Mouse (Mus musculus) stomach, postnatal 0 days (tissue): ENCODE results near the gene Il22. TPM values are rescaled to one million over a fixed set of nuclear protein-coding genes. Genes with fewer than 3 reads are reported as not detected.
A peak's percentile ranks its signal among the peaks of the same experiment; 100 is the strongest.
"Not testable (repeated sequence)": the region's sequence is repeated elsewhere in the genome, so short reads cannot be mapped to it uniquely, and the experiment has no call there.

Experiments used
- ATAC-seq: fragments of 200-750 bp; cut with Nextera tagmentation; 2 replicates; pipeline ENCODE4 v1.8.0; 2017; ENCODE audit not compliant: low FRiP score, low TSS enrichment
- DNase-seq: peaks from one replicate; pipeline ENCODE4 v3.0.0-alpha.2; 2016; ENCODE audit warnings: low spot score
- H3K27ac ChIP-seq: fragments of 300-500 bp; sonication (generic); replicated peaks from 2 replicates; pipeline ENCODE4 v1.5.1; 2014; ENCODE audit warnings: mild to moderate bottlenecking, control low read depth
- H3K27me3 ChIP-seq: fragments of 300-500 bp; sonication (generic); 2 replicates; pipeline ENCODE4 v1.6.1; 2014; ENCODE audit warnings: low read length; ENCODE audit not compliant: control insufficient read depth, insufficient read depth
- H3K36me3 ChIP-seq: fragments of 300-500 bp; sonication (generic); 2 replicates; pipeline ENCODE4 v1.6.1; 2014; ENCODE audit warnings: low read length, mixed read lengths; ENCODE audit not compliant: control insufficient read depth, insufficient read depth
- H3K4me1 ChIP-seq: fragments of 300-500 bp; sonication (generic); replicated peaks from 2 replicates; pipeline ENCODE4 v1.6.1; 2014; ENCODE audit warnings: antibody characterized with exemption; ENCODE audit not compliant: control insufficient read depth, insufficient read depth
- H3K4me2 ChIP-seq: fragments of 300-500 bp; sonication (generic); replicated peaks from 2 replicates; pipeline ENCODE4 v1.6.1; 2014; ENCODE audit warnings: low read depth, mild to moderate bottlenecking, control low read depth, moderate library complexity
- H3K4me3 ChIP-seq: fragments of 300-500 bp; sonication (generic); 2 replicates; pipeline ENCODE4 v1.5.1; 2014; ENCODE audit warnings: low read depth, low read length, control low read depth
- H3K9ac ChIP-seq: fragments of 300-500 bp; sonication (generic); 2 replicates; pipeline ENCODE4 v1.6.1; 2014; ENCODE audit warnings: mild to moderate bottlenecking, low read length, control low read depth, mixed read lengths
- H3K9me3 ChIP-seq: fragments of 300-500 bp; sonication (generic); 2 replicates; pipeline ENCODE4 v1.6.1; 2016; ENCODE audit warnings: low read length; ENCODE audit not compliant: control insufficient read depth
- CTCF ChIP-seq: IDR thresholded peaks from 2 replicates; pipeline ENCODE4 v1.5.1; 2016; ENCODE audit warnings: antibody characterized with exemption, low read depth, mild to moderate bottlenecking, moderate library complexity
- EP300 ChIP-seq: optimal IDR thresholded peaks from 2 replicates; pipeline ENCODE3; 2016; ENCODE audit warnings: antibody characterized with exemption
- WGBS: fragments of 180-500 bp; shearing (Covaris S2); extraction: QIAGEN DNeasy Blood & Tissue Kit; methylation state at CpG from one replicate; pipeline ENCODE4 v1.1.7; 2014; 5-methylcytosine and 5-hydroxymethylcytosine counted together
- polyA plus RNA-seq: library from polyadenylated mRNA; unstranded; fragments of >200 nt; fragmentation: Nextera tagmentation; extraction: Ambion mirVana; gene quantifications from 2 replicates; pipeline ENCODE4 v1.2.1, GENCODE M21; 2015

Gene Il22
- not detected in 2 replicates for polyA plus RNA-seq

DNA sequence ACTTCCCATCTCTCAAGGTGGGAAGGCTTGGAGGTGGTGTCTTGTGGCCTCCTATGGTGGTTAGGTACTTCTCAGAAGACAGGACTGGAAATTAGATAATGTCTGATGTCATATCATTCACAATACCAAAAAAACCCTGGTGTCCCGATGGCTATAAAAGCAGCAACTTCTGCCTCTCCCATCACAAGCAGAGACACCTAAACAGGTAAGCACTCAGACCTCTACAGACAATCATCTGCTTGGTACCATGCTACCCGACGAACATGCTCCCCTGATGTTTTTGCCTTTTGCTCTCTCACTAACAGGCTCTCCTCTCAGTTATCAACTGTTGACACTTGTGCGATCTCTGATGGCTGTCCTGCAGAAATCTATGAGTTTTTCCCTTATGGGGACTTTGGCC is at the start of gene Il22:
Gene Il22 (plus strand): TSS at position 301 of the 400 bp plus-strand sequence.
- no peak for ATAC-seq
- DNase-seq = no peak
- 88% methylated on average over 4 of the region's 4 CpGs for WGBS

DNA sequence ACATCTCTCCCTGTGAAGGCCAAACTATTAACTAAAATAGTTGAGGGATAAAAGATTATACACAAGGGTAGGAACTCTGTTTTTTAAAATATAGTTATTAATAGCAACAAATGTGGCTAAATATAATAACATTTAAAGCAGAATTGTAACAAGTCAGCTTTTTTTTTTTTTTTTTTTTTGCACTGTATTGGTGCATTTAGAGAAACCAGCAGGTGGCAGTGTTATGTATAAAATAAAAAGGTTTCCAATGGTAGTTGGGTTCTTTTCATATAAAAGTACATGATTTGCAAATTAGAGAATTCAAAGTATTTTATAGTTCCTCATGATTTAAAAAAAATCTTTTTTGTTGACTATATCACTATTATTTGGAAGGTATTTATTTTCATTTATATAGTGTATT is 48.8 kb upstream of the Il22 start:
- Histone ChIP-seq H3K9me3 (no peaks in the 10 kb centered on the region), H3K9ac (no peak overlapping the region), H3K4me1 (no peaks in the 10 kb centered on the region), H3K27me3 (no peaks in the 10 kb centered on the region), H3K36me3 (no peaks in the 10 kb centered on the region), H3K4me2 (no peak overlapping the region), H3K4me3 (no peak overlapping the region), H3K27ac (no peak overlapping the region)
- DNase-seq (no peak), ATAC-seq (no peak)
- TF ChIP-seq CTCF (peak; percentile 64), EP300 (no peak)

More for the DNA sequence above, at the start of gene Il22:
- no peaks in the 10 kb centered on the region for H3K9me3 ChIP-seq
- no peaks in the 10 kb centered on the region for H3K36me3 ChIP-seq
- H3K27me3 ChIP-seq = no peaks in the 10 kb centered on the region
- H3K9ac ChIP-seq = no peak within 1 kb of the TSS
- TF ChIP-seq EP300 (no peak), CTCF (no peak)
- no peaks in the 10 kb centered on the region for H3K4me1 ChIP-seq
- H3K27ac ChIP-seq = no peak within 1 kb of the TSS
- no peak within 1 kb of the TSS for H3K4me2 ChIP-seq
- no peak within 1 kb of the TSS for H3K4me3 ChIP-seq

DNA sequence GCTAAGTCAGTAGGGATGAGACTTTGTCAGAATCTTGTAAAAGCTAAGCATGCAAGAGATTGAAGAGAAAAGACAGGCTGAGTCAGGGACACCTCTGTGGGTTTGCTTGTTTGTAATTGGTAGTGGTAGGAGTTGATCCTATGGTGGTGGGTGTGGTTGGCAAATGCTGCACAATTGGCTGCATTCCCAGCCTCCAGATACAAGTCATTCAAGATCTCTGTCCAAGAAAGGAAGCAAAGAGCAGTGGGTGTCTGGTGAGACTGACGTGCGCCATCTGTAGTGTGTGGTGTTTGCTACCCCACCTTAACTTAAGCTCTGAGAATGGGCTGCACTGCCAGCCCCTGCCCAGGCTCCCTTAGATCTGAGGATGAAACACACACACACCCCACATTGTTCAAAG is 43.6 kb upstream of the Il22 start:
- peaks cover 4% of the 10 kb centered on the region; the same call in 1 of the 2 replicates for H3K36me3 ChIP-seq
- no peaks in the 10 kb centered on the region for H3K4me1 ChIP-seq
- ATAC-seq (no peak), DNase-seq (no peak)
- no peak overlapping the region for H3K27ac ChIP-seq
- H3K4me2 ChIP-seq = no peak overlapping the region
- H3K9ac ChIP-seq = no peak overlapping the region
- 78% methylated on average over 2 of the region's 2 CpGs for WGBS
- H3K9me3 ChIP-seq = no peaks in the 10 kb centered on the region
- H3K27me3 ChIP-seq = no peaks in the 10 kb centered on the region
- H3K4me3 ChIP-seq = no peak overlapping the region
- TF ChIP-seq EP300 (no peak), CTCF (no peak)

DNA sequence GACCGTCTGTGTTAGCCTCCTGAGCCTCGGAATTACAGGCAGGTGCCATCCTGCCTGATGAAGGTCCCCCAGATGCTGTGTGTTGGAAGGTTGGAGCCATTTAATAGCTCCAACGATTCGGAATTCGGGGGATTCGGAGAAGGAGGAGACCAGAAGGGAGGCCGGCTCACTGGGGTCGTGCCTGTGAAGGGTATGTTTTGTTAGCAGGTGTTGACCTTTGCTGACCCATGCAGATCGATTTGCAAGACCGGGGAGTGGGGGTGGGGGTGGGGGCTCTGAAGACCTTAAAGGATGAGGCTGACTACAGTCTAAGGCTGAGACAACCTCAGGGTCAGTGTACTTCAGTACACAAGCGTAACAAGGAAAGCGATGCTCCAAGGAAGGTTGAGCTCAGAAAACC is 35.5 kb upstream of the Il22 start:
- no peak for DNase-seq
- Histone ChIP-seq H3K27me3 (no peaks in the 10 kb centered on the region), H3K27ac (no peak overlapping the region), H3K4me3 (no peak overlapping the region), H3K9ac (no peak overlapping the region), H3K9me3 (no peaks in the 10 kb centered on the region), H3K4me1 (no peaks in the 10 kb centered on the region), H3K36me3 (no peaks in the 10 kb centered on the region), H3K4me2 (no peak overlapping the region)
- WGBS = 62% methylated on average over 12 of the region's 12 CpGs
- TF ChIP-seq CTCF (no peak), EP300 (no peak)
- ATAC-seq = no peak

DNA sequence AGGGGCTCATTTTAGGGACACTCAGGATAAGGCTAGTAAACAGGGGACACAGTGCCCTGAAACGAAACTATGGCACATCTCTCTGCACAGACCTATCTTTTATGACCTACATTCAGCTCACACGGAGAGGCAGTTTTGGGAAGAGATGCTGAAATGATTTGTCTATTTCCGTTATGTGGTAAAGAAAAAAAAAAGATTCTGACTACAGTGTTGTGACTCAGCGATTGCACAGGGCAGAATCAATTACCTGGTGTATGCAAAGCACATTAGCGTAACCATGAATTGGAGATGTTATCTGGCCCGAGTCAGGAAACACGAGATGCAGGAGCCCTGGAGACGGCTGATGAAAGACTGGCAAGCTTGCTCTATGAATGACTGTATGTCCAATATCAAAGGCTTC is 32.3 kb upstream of the Il22 start:
- H3K9me3 ChIP-seq = no peaks in the 10 kb centered on the region
- ATAC-seq (no peak), DNase-seq (no peak)
- WGBS = 64% methylated on average over 8 of the region's 8 CpGs
- H3K4me2 ChIP-seq = no peak overlapping the region
- TF ChIP-seq EP300 (no peak), CTCF (no peak)
- H3K4me1 ChIP-seq = no peaks in the 10 kb centered on the region
- no peak overlapping the region for H3K4me3 ChIP-seq
- no peaks in the 10 kb centered on the region for H3K36me3 ChIP-seq
- H3K27me3 ChIP-seq = no peaks in the 10 kb centered on the region
- H3K27ac ChIP-seq = no peak overlapping the region
- H3K9ac ChIP-seq = no peak overlapping the region

DNA sequence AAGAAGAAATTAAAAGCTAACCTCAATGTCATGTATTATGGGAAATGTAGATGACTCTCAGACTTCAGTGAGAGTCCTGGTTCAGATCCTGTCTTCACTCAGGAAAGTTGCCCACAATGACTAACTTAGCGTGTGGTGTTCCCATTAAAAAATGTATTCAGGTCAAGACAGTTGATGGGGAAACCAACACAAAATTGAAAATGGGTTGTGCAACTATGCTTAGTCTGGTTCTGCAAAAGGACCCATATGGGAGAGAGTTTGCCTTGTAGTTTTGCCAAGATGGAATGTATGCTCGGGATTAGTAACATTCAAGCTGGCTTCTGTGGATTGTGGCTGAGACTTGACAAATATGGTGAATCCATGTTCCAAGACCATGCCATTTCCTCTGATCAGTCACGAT is 31.9 kb upstream of the Il22 start:
- Histone ChIP-seq H3K27ac (no peak overlapping the region), H3K27me3 (no peaks in the 10 kb centered on the region), H3K36me3 (no peaks in the 10 kb centered on the region), H3K9ac (no peak overlapping the region), H3K4me3 (no peak overlapping the region), H3K4me2 (no peak overlapping the region), H3K4me1 (no peaks in the 10 kb centered on the region), H3K9me3 (no peaks in the 10 kb centered on the region)
- 85% methylated on average over 3 of the region's 3 CpGs for WGBS
- DNase-seq (no peak), ATAC-seq (no peak)
- no peak for TF ChIP-seq EP300
- TF ChIP-seq CTCF = no peak

DNA sequence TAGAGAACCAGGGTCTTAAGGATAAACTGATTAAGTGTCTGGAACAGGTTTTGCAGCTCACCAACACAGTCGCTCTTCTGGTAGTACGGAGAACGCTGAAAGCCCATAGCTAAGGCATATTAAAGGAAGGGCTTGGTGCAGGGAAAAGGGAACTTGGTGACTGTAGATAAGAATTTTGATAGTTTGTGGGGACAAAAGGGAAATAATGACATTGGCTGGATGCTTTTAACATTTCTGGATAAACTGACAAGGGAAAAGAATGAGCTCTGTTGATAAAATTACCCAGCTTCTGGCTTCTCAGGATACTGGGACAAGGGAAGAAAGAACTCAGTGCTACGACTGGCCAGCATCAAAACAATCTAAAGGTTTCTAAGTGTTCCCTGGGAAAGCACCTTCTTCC is 29.2 kb upstream of the Il22 start:
- not testable (repeated sequence) for ATAC-seq, DNase-seq, H3K36me3 ChIP-seq, H3K4me1 ChIP-seq, H3K27me3 ChIP-seq, H3K9me3 ChIP-seq, H3K9ac ChIP-seq, H3K4me3 ChIP-seq, H3K4me2 ChIP-seq, H3K27ac ChIP-seq
- WGBS = 67% methylated on average over 4 of the region's 4 CpGs
